14 mouse cellular contexts compared by ENCODE assay signal in the genomic region with DNA sequence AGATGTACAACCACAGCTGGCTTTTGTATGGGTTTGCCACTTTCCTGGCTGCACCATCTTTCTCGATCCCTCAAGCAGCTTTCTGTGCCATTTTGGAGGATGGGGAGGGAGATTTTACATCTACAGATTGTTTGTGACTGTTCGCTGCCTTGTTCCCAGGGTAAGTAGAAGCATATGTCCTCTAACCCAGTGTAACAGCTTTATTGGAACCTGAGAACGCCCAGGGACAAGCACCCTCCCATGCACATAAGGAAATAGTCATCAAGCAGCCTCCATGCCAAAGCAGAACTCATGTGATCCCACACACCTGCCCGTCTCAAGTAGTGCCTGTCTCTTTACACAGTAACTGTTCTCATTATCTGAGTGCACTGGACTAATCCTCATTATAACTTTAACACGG.
"Had no signal": no experiment of that assay in that cellular context is flagged by ENCODE, and none has a peak within 500 bp of the region (broad histone marks: within the 10 kb centered on the region; RNA-seq: fewer than 3 reads in every experiment).

No protein-coding gene starts in this region.

- DNase-seq: kidney, adult 9 months; kidney, postnatal 10 days; kidney, postnatal 4 days; left cerebral cortex, postnatal 4 days; lung, adult 2 months; lung, postnatal 36 days; spleen, adult 18-20 months; thymus, adult 18-20 months; thymus, postnatal 14 days had no signal

- H3K27me3 ChIP-seq: liver, embryonic 15.5 days; midbrain, embryonic 13.5 days had no signal

- ATAC-seq: lung, postnatal 0 days; midbrain, embryonic 13.5 days had no signal

- H3K9ac ChIP-seq: liver, embryonic 15.5 days; midbrain, embryonic 13.5 days had no signal

- H3K4me1 ChIP-seq: liver, embryonic 15.5 days had no signal

- H3K27ac ChIP-seq: layer of hippocampus, adult 2 months; liver, embryonic 15.5 days; midbrain, embryonic 13.5 days had no signal

- H3K9me3 ChIP-seq: liver, embryonic 15.5 days; midbrain, embryonic 13.5 days had no signal

- H3K36me3 ChIP-seq: liver, embryonic 15.5 days; midbrain, embryonic 13.5 days had no signal

- H3K4me3 ChIP-seq: layer of hippocampus, adult 2 months; liver, embryonic 15.5 days; midbrain, embryonic 13.5 days had no signal

- H3K4me2 ChIP-seq: liver, embryonic 11.5 days; liver, embryonic 15.5 days; midbrain, embryonic 13.5 days had no signal
